Mouse (Mus musculus) heart, embryonic 11.5 days (tissue): ENCODE data around the gene Rps6kc1. TPM values are rescaled to one million over a fixed set of nuclear protein-coding genes. Genes with fewer than 3 reads are reported as not detected.

Source experiments
- ATAC-seq: fragments of 200-750 bp; cut with Nextera tagmentation; replicated peaks from 2 replicates; pipeline ENCODE4 v1.8.0; 2017; ENCODE audit warnings: moderate library complexity; ENCODE audit not compliant: insufficient number of reproducible peaks, low FRiP score, low TSS enrichment
- H3K27ac ChIP-seq: fragments of 300-500 bp; sonication (generic); 2 replicates; pipeline ENCODE4 v1.5.1; 2014; ENCODE audit warnings: mild to moderate bottlenecking, low read depth, low read length
- H3K27me3 ChIP-seq: fragments of 300-500 bp; sonication (generic); 2 replicates; pipeline ENCODE4 v1.6.1; 2014; ENCODE audit warnings: mild to moderate bottlenecking, low read length, mixed read lengths; ENCODE audit not compliant: control insufficient read depth, insufficient read depth
- H3K36me3 ChIP-seq: fragments of 300-500 bp; sonication (generic); 2 replicates; pipeline ENCODE4 v1.6.1; 2014; ENCODE audit warnings: mild to moderate bottlenecking, low read length, moderate library complexity, mixed read lengths; ENCODE audit not compliant: control insufficient read depth, insufficient read depth
- H3K4me1 ChIP-seq: fragments of 300-500 bp; sonication (generic); 2 replicates; pipeline ENCODE4 v1.6.1; 2014; ENCODE audit warnings: low read length; ENCODE audit not compliant: control insufficient read depth, insufficient read depth
- H3K4me2 ChIP-seq: fragments of 300-500 bp; sonication (generic); 2 replicates; pipeline ENCODE4 v1.6.1; 2014; ENCODE audit warnings: mild to moderate bottlenecking, moderate library complexity
- H3K4me3 ChIP-seq: fragments of 300-500 bp; sonication (generic); 2 replicates; pipeline ENCODE4 v1.5.1; 2014; ENCODE audit warnings: low read depth, low read length
- H3K9ac ChIP-seq: fragments of 300-500 bp; sonication (generic); 2 replicates; pipeline ENCODE4 v1.6.1; 2014; ENCODE audit warnings: mild to moderate bottlenecking, low read depth, low read length, moderate library complexity
- H3K9me3 ChIP-seq: fragments of 300-500 bp; sonication (generic); replicated peaks from 2 replicates; pipeline ENCODE4 v1.6.1; 2016; ENCODE audit warnings: low read length; ENCODE audit not compliant: control insufficient read depth
- WGBS: fragments of 180-500 bp; shearing (Covaris S2); extraction: QIAGEN DNeasy Blood & Tissue Kit; methylation state at CpG from one replicate; pipeline ENCODE4 v1.1.7; 2014; ENCODE audit not compliant: insufficient replicate concordance; 5-methylcytosine and 5-hydroxymethylcytosine counted together
- polyA plus RNA-seq: library from polyadenylated mRNA; unstranded; fragments of >200 nt; fragmentation: Nextera tagmentation; extraction: Ambion mirVana; gene quantifications from 2 replicates; pipeline ENCODE4 v1.2.1, GENCODE M21; 2014

Gene Rps6kc1
- polyA plus RNA-seq, 1 experiment from 2014 or later: 8.9 TPM

DNA sequence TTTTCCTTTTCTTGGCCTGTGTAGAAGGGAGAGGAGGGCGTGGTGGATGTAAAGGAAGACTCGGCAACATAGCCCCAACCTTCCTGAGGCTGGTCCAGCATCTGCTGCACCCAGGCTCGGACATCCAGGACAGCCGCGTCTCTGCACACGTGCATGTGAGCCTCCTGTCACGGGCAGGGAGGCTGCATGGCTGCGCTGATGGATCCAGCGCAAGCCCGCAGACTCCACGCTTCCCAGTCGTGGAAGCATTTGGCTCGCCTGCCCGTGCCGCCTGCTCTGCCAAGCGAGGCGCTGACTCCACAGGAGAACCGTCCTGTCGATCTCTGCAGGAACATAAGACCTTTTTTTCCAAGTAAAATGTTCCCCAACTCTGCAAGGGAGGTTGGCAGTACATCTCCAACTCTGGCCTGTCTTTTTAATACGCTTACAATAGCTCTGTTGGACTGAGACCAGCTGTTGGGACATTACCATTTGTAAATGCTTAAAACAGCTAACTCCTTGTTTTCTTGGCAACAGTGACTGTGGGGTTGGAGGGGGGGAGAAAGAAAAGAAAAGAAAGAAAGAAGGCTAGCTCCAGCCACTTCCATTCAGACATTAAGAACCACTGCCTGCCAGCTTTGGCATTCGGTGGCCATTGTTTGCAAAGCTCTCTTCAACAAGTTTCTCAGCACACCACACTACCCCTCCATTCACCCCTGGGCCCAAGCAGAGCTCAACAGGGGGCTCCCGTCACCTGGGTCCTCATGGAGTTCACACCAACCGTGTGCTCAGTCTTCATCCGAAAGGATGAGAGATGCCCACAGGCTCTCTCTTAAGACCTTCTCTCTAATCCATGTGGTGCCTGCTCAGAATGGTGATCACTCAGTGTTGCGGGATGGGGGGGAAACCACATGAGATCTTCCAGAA lies 229.3 kb downstream of the Rps6kc1 start:
- no peaks in the 10 kb centered on the region for H3K36me3 ChIP-seq
- H3K4me1 ChIP-seq: no peaks in the 10 kb centered on the region
- WGBS: 57% methylated on average over 25 of the region's 25 CpGs
- H3K9ac ChIP-seq: no peak overlapping the region
- H3K4me2 ChIP-seq: no peak overlapping the region
- H3K27me3 ChIP-seq: no peaks in the 10 kb centered on the region
- H3K9me3 ChIP-seq: no peaks in the 10 kb centered on the region
- H3K27ac ChIP-seq: no peak overlapping the region
- no peak for ATAC-seq
- no peak overlapping the region for H3K4me3 ChIP-seq

DNA sequence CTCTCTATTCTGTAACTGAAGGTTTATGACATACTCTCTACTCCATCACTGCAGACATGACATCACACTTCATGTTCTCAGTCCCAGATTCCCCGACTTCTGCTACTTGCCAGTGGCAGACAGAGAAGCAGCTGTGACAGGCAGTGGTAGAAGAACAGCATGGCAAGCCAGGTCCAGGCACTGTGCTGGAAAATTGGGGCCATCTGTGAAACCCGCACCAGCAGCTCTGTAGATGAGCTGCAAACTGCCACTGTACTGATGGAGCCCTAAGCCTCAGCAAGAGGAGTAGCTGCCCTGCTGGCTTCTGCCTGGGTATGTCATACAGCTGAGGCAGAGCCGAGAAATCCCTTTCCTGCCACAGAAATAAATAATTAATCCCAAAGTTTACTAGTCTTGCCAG lies 236.1 kb downstream of the Rps6kc1 start:
- Histone ChIP-seq H3K27ac (no peak overlapping the region), H3K36me3 (no peaks in the 10 kb centered on the region), H3K4me2 (no peak overlapping the region), H3K9me3 (no peaks in the 10 kb centered on the region), H3K9ac (no peak overlapping the region), H3K4me1 (no peaks in the 10 kb centered on the region), H3K4me3 (no peak overlapping the region), H3K27me3 (no peaks in the 10 kb centered on the region)
- ATAC-seq: no peak
- WGBS: 64% methylated on average over 3 of the region's 3 CpGs

DNA sequence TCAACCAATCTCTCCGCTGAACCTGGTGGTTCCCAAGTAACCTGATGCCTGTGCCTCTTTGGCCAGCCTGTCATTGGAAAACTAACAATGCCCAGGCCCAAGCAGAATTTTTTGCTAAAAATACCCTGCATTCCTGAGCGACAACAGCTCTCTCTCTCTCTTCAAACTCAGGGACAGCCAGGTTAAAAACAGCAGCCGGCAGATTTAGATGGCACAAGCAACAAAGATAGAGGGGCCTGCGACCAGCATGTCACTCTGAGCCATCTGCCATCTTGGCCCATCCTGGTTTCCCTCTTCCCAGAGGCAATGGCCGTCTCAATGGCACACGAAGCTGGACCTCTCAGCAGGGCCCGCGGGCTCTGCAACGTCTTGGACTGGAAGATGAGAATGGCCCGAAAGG lies 242.5 kb downstream of the Rps6kc1 start:
- H3K27ac ChIP-seq: peak overlapping the region; percentile 73
- no peak for ATAC-seq
- WGBS: 46% methylated on average over 10 of the region's 10 CpGs

DNA sequence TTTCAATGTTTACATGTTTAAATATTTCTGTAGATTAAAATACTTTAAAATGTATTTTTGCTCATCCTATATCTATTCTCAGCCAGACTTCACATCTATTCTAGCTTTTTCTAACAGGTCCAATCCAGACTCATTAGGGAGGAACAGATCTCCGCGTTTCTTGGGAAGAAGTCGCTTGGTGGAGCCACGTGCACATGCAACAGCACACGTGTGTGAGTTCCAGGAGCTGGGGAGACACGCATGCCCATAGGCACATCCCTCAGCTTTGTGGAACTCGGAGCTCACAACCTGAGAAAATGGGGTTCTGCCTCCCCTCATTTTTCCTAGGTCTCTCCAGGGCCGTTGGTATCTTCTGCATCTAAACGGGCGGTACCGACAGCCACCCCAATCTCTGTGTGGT lies 243.7 kb downstream of the Rps6kc1 start:
- H3K27ac ChIP-seq: no peak overlapping the region; the same call in 1 of the 2 replicates
- no peaks in the 10 kb centered on the region for H3K36me3 ChIP-seq
- no peak for ATAC-seq
- H3K9ac ChIP-seq: no peak overlapping the region
- WGBS: 91% methylated on average over 11 of the region's 11 CpGs
- no peaks in the 10 kb centered on the region for H3K27me3 ChIP-seq
- no peak overlapping the region for H3K4me3 ChIP-seq
- no peak overlapping the region for H3K4me2 ChIP-seq
- H3K9me3 ChIP-seq: no peaks in the 10 kb centered on the region
- H3K4me1 ChIP-seq: peaks cover 23% of the 10 kb centered on the region

More for the DNA sequence above, 242.5 kb downstream of the Rps6kc1 start:
- H3K9ac ChIP-seq: no peak overlapping the region
- no peak overlapping the region for H3K4me2 ChIP-seq
- no peaks in the 10 kb centered on the region for H3K9me3 ChIP-seq
- peaks cover 19% of the 10 kb centered on the region for H3K4me1 ChIP-seq
- no peaks in the 10 kb centered on the region for H3K27me3 ChIP-seq
- no peak overlapping the region for H3K4me3 ChIP-seq
- H3K36me3 ChIP-seq: no peaks in the 10 kb centered on the region

DNA sequence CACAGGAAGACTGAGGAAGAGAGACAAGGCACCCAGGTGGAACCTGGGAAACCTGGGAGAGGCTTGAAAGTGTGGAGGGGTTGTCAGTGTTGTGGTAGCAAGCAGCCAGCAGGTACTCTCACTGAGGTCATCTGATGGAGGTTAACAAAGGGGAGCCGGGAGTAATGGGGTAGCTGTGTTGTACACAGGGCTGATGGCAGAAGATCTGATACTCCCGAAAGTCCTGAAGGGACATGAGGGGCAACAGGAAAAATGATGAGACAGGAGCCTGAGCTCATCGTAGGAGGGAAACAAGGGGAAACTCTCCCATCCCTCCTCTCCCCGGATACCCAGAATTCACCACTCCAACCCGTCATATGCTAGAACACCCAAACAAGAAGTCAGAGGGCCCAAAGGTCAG lies 244.2 kb downstream of the Rps6kc1 start:
- H3K4me2 ChIP-seq: no peak overlapping the region
- no peak overlapping the region for H3K9ac ChIP-seq
- peaks cover 23% of the 10 kb centered on the region for H3K4me1 ChIP-seq
- H3K36me3 ChIP-seq: no peaks in the 10 kb centered on the region
- no peak overlapping the region for H3K4me3 ChIP-seq
- H3K9me3 ChIP-seq: no peaks in the 10 kb centered on the region
- no peak overlapping the region for H3K27ac ChIP-seq
- ATAC-seq: no peak
- no peaks in the 10 kb centered on the region for H3K27me3 ChIP-seq
- WGBS: 74% methylated on average over 5 of the region's 5 CpGs

DNA sequence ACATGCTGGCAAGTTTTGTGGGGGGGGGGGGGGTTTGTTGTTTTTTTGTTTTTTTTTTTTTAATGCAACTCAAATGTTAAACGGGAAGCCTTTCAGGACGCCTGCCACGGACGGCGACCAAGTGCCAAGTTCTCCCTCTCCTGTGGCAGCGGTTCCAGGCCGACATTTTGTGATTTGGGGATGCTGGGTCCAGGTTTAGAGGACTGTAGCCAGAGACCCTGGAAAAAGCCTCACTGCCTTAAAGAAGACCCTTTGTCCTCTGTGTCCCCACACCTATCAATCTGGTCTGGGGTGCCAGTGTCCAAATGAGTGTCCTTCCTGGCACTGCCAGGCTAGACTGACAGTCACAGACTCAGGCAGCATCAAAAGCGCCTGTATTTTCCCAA lies 246.1 kb downstream of the Rps6kc1 start:
- Histone ChIP-seq H3K27ac (no peak overlapping the region), H3K9me3 (no peaks in the 10 kb centered on the region), H3K4me3 (no peak overlapping the region), H3K4me1 (peaks cover 37% of the 10 kb centered on the region), H3K4me2 (no peak overlapping the region), H3K9ac (no peak overlapping the region), H3K27me3 (no peaks in the 10 kb centered on the region), H3K36me3 (no peaks in the 10 kb centered on the region)
- WGBS: 81% methylated on average over 8 of the region's 8 CpGs
- ATAC-seq: no peak

DNA sequence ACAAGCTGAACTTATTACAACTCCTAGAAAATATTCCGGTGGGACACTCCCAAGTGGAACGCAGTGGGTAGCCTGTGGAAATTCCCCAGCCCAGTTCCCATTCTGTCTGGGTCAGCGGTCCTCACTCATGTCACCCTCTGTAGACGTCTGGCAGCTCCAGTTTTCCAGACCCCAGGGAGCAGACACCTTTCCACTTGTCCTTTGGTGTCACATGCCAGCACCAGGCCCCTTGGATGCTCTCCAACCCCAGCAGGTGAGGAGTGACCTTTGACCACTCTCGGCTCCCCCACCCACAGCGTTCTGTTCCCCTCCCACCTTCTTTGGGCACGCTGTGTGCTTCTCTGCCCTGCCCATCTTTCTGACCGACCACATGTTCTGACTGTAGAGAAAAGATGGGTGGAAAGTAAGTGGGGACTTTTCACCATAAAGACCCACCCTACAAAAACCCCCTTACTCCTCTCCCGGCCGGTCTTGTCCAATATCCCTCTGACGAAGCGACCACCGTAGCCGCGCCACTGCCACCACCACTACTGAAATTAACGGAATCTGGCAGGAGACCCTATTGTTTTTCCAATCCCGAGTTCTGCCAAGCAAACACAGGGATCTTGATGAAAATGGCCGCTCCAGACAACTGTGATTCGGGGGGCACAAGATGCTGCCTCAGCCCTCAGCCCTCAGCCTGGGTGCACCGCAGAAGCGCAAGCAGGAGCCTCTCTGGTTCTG lies 246.6 kb downstream of the Rps6kc1 start:
- Histone ChIP-seq H3K4me1 (peaks cover 39% of the 10 kb centered on the region), H3K27ac (no peak overlapping the region), H3K9ac (0 out of 2 replicates have a peak overlapping the region, but pooled peaks have one; percentile 5), H3K36me3 (no peaks in the 10 kb centered on the region), H3K4me3 (no peak overlapping the region), H3K4me2 (no peak overlapping the region), H3K27me3 (no peaks in the 10 kb centered on the region), H3K9me3 (no peaks in the 10 kb centered on the region)
- no peak for ATAC-seq
- 77% methylated on average over 21 of the region's 21 CpGs for WGBS

DNA sequence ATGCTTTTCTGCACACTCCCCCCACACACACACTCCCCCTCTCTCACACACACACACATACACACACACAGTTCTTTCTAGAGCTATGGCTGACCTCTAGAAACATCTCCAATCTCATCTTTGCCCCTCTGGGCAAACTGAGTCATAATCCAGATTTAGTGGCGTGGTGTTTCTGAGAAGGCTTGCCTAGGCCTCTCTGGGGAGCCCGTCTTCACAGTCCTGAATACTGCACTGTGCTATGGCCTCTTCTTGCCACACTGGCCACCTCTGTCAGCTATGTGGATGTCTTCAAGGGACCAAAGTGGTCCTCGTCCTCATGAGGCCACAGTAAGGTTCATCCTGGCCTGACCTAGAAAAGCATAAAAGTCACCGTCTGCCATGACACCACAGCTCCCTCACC lies 247.6 kb downstream of the Rps6kc1 start:
- 87% methylated on average over 4 of the region's 4 CpGs for WGBS
- no peak overlapping the region for H3K27ac ChIP-seq
- no peaks in the 10 kb centered on the region for H3K27me3 ChIP-seq

More for the DNA sequence above, 247.6 kb downstream of the Rps6kc1 start:
- H3K4me3 ChIP-seq: no peak overlapping the region
- no peak overlapping the region for H3K9ac ChIP-seq
- no peaks in the 10 kb centered on the region for H3K36me3 ChIP-seq
- H3K4me1 ChIP-seq: peaks cover 30% of the 10 kb centered on the region
- no peaks in the 10 kb centered on the region for H3K9me3 ChIP-seq
- H3K4me2 ChIP-seq: no peak overlapping the region
- no peak for ATAC-seq
